Mouse (Mus musculus): ENCODE results near the gene Jade2.

GRCm38 (mm10) chr11:51875086-51875485 is 17.6 kb upstream of the Jade2 start:
- TF ChIP-seq CTCF (IDR thresholded peaks at IDR 0.05; ENCODE audit: borderline replicate concordance, control insufficient read depth, extremely low read depth, insufficient read depth, low read length, poor library complexity) (no peak), POLR2A (IDR thresholded peaks at IDR 0.05; ENCODE audit: control insufficient read depth, extremely low read depth, insufficient read depth, low read length, poor library complexity) (no peak)

Measured in thymus, adult 2 months (tissue).